Mouse (Mus musculus): ENCODE results near the gene Spats2. TPM values are rescaled to one million over a fixed set of nuclear protein-coding genes. Genes with fewer than 3 reads are reported as not detected.

Gene Spats2
- polyA plus RNA-seq (2015; fragmentation: Nextera tagmentation; extraction: Ambion mirVana) = 15.4 and 21.1 TPM in 2 replicates

GRCm38 (mm10) chr15:99125711-99126080 is at the start of gene Spats2:
TSS of gene Spats2 (plus strand) at chr15:99125916.

GRCm38 (mm10) chr15:99087253-99088075 is 38.3 kb upstream of the Spats2 start, which contains the start of gene C1ql4:
TSS of gene C1ql4 (minus strand) at chr15:99087817.

GRCm38 (mm10) chr15:99092870-99093269 is 32.8 kb upstream of the Spats2 start, which contains the start of gene Dnajc22:
TSS of gene Dnajc22 (plus strand) at chr15:99093170.

GRCm38 (mm10) chr15:99224208-99224911 is 98.6 kb downstream of the Spats2 start, which contains the start of gene Kcnh3:
TSS of gene Kcnh3 (plus strand) at chr15:99224861.

GRCm38 (mm10) chr15:99251626-99252380 is 126.1 kb downstream of the Spats2 start, which contains the start of gene Mcrs1:
TSS of gene Mcrs1 (minus strand) at chr15:99251961.

Small RNA genes within 50 kb of the gene (microRNA-seq; reads per million reads assigned to microRNA genes)
- 1.4 reads per million for gene Mir6960 (ENCODE audit: borderline replicate concordance, insufficient number of aligned reads)

Other genes starting within 250 kb of the Spats2 start
- 9.2 and 11.9 TPM in 2 replicates for gene Rhebl1, start 231.4 kb upstream of the Spats2 start, polyA plus RNA-seq (2015; fragmentation: Nextera tagmentation; extraction: Ambion mirVana)
- 2.4 and 3.1 TPM in 2 replicates for gene Dhh, start 227.4 kb upstream of the Spats2 start, polyA plus RNA-seq (2015; fragmentation: Nextera tagmentation; extraction: Ambion mirVana)
- gene Lmbr1l, start 207.7 kb upstream of the Spats2 start, polyA plus RNA-seq (2015; fragmentation: Nextera tagmentation; extraction: Ambion mirVana) = 10.6 and 11.6 TPM in 2 replicates
- gene Tuba1b, start 191.4 kb upstream of the Spats2 start, polyA plus RNA-seq (2015; fragmentation: Nextera tagmentation; extraction: Ambion mirVana) = 644 and 731 TPM in 2 replicates
- not detected in 2 replicates for gene Gm49450, start 172.4 kb upstream of the Spats2 start, polyA plus RNA-seq (2015; fragmentation: Nextera tagmentation; extraction: Ambion mirVana)
- 949 and 2,608 TPM in 2 replicates for gene Tuba1a, start 172.2 kb upstream of the Spats2 start, polyA plus RNA-seq (2015; fragmentation: Nextera tagmentation; extraction: Ambion mirVana)
- 86.3 and 141 TPM in 2 replicates for gene Tuba1c, start 96.0 kb upstream of the Spats2 start, polyA plus RNA-seq (2015; fragmentation: Nextera tagmentation; extraction: Ambion mirVana)
- gene Prph, start 70.7 kb upstream of the Spats2 start, polyA plus RNA-seq (2015; fragmentation: Nextera tagmentation; extraction: Ambion mirVana) = 69.2 and 285 TPM in 2 replicates
- gene Troap, start 51.3 kb upstream of the Spats2 start, polyA plus RNA-seq (2015; fragmentation: Nextera tagmentation; extraction: Ambion mirVana) = 5.4 and 6.5 TPM in 2 replicates
- 0.19 and 0.26 TPM in 2 replicates for gene C1ql4, start 38.1 kb upstream of the Spats2 start, polyA plus RNA-seq (2015; fragmentation: Nextera tagmentation; extraction: Ambion mirVana)
- 1.2 and 2.4 TPM in 2 replicates for gene Dnajc22, start 32.7 kb upstream of the Spats2 start, polyA plus RNA-seq (2015; fragmentation: Nextera tagmentation; extraction: Ambion mirVana)
- 0.93 and 1.0 TPM in 2 replicates for gene Kcnh3, start 98.9 kb downstream of the Spats2 start, polyA plus RNA-seq (2015; fragmentation: Nextera tagmentation; extraction: Ambion mirVana)
- gene Mcrs1, start 126.0 kb downstream of the Spats2 start, polyA plus RNA-seq (2015; fragmentation: Nextera tagmentation; extraction: Ambion mirVana) = 84.0 and 84.4 TPM in 2 replicates
- gene Prpf40b, start 169.2 kb downstream of the Spats2 start, polyA plus RNA-seq (2015; fragmentation: Nextera tagmentation; extraction: Ambion mirVana) = 27.4 and 36.5 TPM in 2 replicates
- 0.95 and 1.5 TPM in 2 replicates for gene Fam186b, start 170.0 kb downstream of the Spats2 start, polyA plus RNA-seq (2015; fragmentation: Nextera tagmentation; extraction: Ambion mirVana)
- 13.8 and 15.7 TPM in 2 replicates for gene Fmnl3, start 244.6 kb downstream of the Spats2 start, polyA plus RNA-seq (2015; fragmentation: Nextera tagmentation; extraction: Ambion mirVana)